Mouse (Mus musculus) kidney, adult 2 months (tissue): ENCODE results near the gene Lca5.

Experiments used
- CTCF ChIP-seq: fragments of 200-500 bp; conservative IDR thresholded peaks from 2 replicates; pipeline ENCODE4 v1.5.1; 2011; ENCODE audit warnings: low read depth, mild to moderate bottlenecking, control low read depth, low read length, moderate library complexity, mixed read lengths; ENCODE audit not compliant: insufficient read depth, insufficient read length
- POLR2A ChIP-seq: fragments of 200-500 bp; IDR thresholded peaks from one replicate; pipeline ENCODE4 v1.6.1; 2011; ENCODE audit warnings: low read depth, low read length, control low read depth

- TF ChIP-seq CTCF (no peak), POLR2A (no peak)
These were observed 3.3 kb downstream of the Lca5 start for GRCm38 (mm10) chr9:83437621-83438020.
